Mouse (Mus musculus): ENCODE measurements at regions not wholly inside any gene's neighbourhood (a gene's known extent, or its start where the extent isn't known, plus 50 kb on each side); places are given as distances from the start of the nearest gene placed in this dataset.

DNA sequence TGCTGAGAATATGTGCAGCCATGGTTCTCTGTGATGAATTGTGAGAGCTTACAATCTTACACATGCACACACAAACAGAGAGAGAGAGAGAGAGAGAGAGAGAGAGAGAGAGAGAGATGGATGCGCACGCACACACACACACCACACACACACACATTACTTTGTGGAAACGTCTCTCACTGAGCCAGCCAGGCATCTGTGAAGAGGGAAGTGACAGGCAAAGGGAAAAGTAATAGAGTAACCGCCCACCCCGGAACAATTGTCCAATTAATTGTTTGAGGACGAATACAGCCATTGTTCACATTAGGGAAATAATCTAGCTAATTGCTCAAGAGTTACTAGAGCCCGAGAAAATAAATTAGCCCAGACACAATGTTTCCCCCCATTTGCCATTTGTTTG, 140.7 kb upstream of the Noct start:
- no peaks in the 10 kb centered on the region; a peak in 1 of 4 replicates for H3K27me3 ChIP-seq (ENCODE audit: control insufficient read depth in 1 of 2, insufficient read depth in 2 of 2, low read length in 2 of 2)
- no peak overlapping the region for H3K4me3 ChIP-seq (ENCODE audit: control insufficient read depth in 1 of 2, insufficient read depth in 1 of 2, low read depth in 2 of 2, low read length in 2 of 2)
- H3K27ac ChIP-seq (ENCODE audit: control insufficient read depth, low read depth, low read length), result no peak overlapping the region
- no peak for DNase-seq (ENCODE audit: low read depth, low spot score)
- H3K36me3 ChIP-seq (ENCODE audit: control insufficient read depth in 1 of 2, insufficient read depth in 2 of 2, low read length in 2 of 2), result no peaks in the 10 kb centered on the region
- H3K79me2 ChIP-seq (ENCODE audit: control insufficient read depth, insufficient read depth, low read length, poor library complexity), result no peaks in the 10 kb centered on the region
- TF ChIP-seq ZNF384 (IDR thresholded peaks at IDR 0.05; ENCODE audit: low read depth, low read length), result no peak
- no peak for TF ChIP-seq UBTF (IDR thresholded peaks at IDR 0.05; ENCODE audit: borderline replicate concordance, insufficient read depth, low read depth, low read length)
- TF ChIP-seq TAL1 (IDR thresholded peaks at IDR 0.05; ENCODE audit: low read length), result no peak
- no peak for TF ChIP-seq MAZ (IDR thresholded peaks at IDR 0.05; ENCODE audit: low read depth, low read length)
- TF ChIP-seq JUND (IDR thresholded peaks at IDR 0.05; ENCODE audit: low read depth, low read length), result no peak
- TF ChIP-seq ELF1 (IDR thresholded peaks at IDR 0.05; ENCODE audit: low read depth, low read length), result no peak
- TF ChIP-seq USF2 (IDR thresholded peaks at IDR 0.05; ENCODE audit: borderline replicate concordance in 1 of 2, insufficient read depth in 1 of 2, low read depth in 1 of 2, low read length in 2 of 2), result no peak
- no peak for TF ChIP-seq GABPA (IDR thresholded peaks at IDR 0.05; ENCODE audit: low read depth, low read length)
- TF ChIP-seq CHD1 (IDR thresholded peaks at IDR 0.05; ENCODE audit: low read depth, low read length), result no peak
- no peak for TF ChIP-seq POLR2AphosphoS2 (IDR thresholded peaks at IDR 0.05; ENCODE audit: low read length)
- TF ChIP-seq ETS1 (IDR thresholded peaks at IDR 0.05; ENCODE audit: low read depth, low read length), result no peak
- TF ChIP-seq ZMIZ1 (IDR thresholded peaks at IDR 0.05; ENCODE audit: low read depth, low read length), result no peak
- TF ChIP-seq POLR2AphosphoS5 (IDR thresholded peaks at IDR 0.05; ENCODE audit: borderline replicate concordance, low read depth, low read length), result no peak
- no peak overlapping the region for H3K9ac ChIP-seq (ENCODE audit: control insufficient read depth, low read depth, low read length, poor library complexity, severe bottlenecking)
- no peaks in the 10 kb centered on the region for H3K9me3 ChIP-seq (replicated peaks; ENCODE audit: insufficient read depth, low read length)
- H3K4me1 ChIP-seq (ENCODE audit: control insufficient read depth in 1 of 2, insufficient read depth in 2 of 2, low read length in 2 of 2), result no peaks in the 10 kb centered on the region

GRCm38 (mm10) chr3:51086441-51086849, 137.8 kb upstream of the Noct start:
- no peak overlapping the region for H3K27ac ChIP-seq (ENCODE audit: control insufficient read depth, low read depth, low read length)
- TF ChIP-seq USF2 (IDR thresholded peaks at IDR 0.05; ENCODE audit: borderline replicate concordance in 1 of 2, insufficient read depth in 1 of 2, low read depth in 1 of 2, low read length in 2 of 2) (no peak), KAT2A (conservative IDR thresholded peaks at IDR 0.05; ENCODE audit: low read depth, low read length) (no peak), MYC (IDR thresholded peaks at IDR 0.05; ENCODE audit: low read depth, low read length) (no peak), BHLHE40 (IDR thresholded peaks at IDR 0.05; ENCODE audit: borderline replicate concordance, low read depth, low read length) (no peak), ZMIZ1 (IDR thresholded peaks at IDR 0.05; ENCODE audit: low read depth, low read length) (no peak), POLR2A (IDR thresholded peaks at IDR 0.05; ENCODE audit: control insufficient read depth in 1 of 2, insufficient read depth in 1 of 2, low read depth in 1 of 2, low read length in 2 of 2, poor library complexity in 1 of 2) (no peak), GABPA (IDR thresholded peaks at IDR 0.05; ENCODE audit: low read depth, low read length) (no peak), ETS1 (IDR thresholded peaks at IDR 0.05; ENCODE audit: low read depth, low read length) (no peak), CHD1 (IDR thresholded peaks at IDR 0.05; ENCODE audit: low read depth, low read length) (no peak), HCFC1 (IDR thresholded peaks at IDR 0.05; ENCODE audit: low read depth, low read length) (no peak), NRF1 (IDR thresholded peaks at IDR 0.05; ENCODE audit: insufficient read depth, low read depth, low read length, poor library complexity, severe bottlenecking) (no peak), E2F4 (IDR thresholded peaks at IDR 0.05; ENCODE audit: borderline replicate concordance, low read depth, low read length) (no peak), USF1 (IDR thresholded peaks at IDR 0.05; ENCODE audit: low read depth, low read length) (no peak), MYB (IDR thresholded peaks at IDR 0.05; ENCODE audit: low read depth, low read length) (no peak), POLR2AphosphoS5 (IDR thresholded peaks at IDR 0.05; ENCODE audit: borderline replicate concordance, low read depth, low read length) (no peak), EP300 (IDR thresholded peaks at IDR 0.05; ENCODE audit: low read depth in 1 of 2, low read length in 2 of 2) (no peak), SIN3A (IDR thresholded peaks at IDR 0.05; ENCODE audit: low read length) (no peak), JUND (IDR thresholded peaks at IDR 0.05; ENCODE audit: low read depth, low read length) (no peak), UBTF (IDR thresholded peaks at IDR 0.05; ENCODE audit: borderline replicate concordance, insufficient read depth, low read depth, low read length) (no peak), ELF1 (IDR thresholded peaks at IDR 0.05; ENCODE audit: low read depth, low read length) (no peak)
- H3K4me3 ChIP-seq (ENCODE audit: control insufficient read depth in 1 of 2, insufficient read depth in 1 of 2, low read depth in 2 of 2, low read length in 2 of 2), result no peak overlapping the region
- no peak for DNase-seq (ENCODE audit: low read depth, low spot score)
- no peaks in the 10 kb centered on the region for H3K9me3 ChIP-seq (replicated peaks; ENCODE audit: insufficient read depth, low read length)
- peaks cover 0 to under 1% of the 10 kb centered on the region in 2 experiments; a peak in 2 of 4 replicates for H3K27me3 ChIP-seq (ENCODE audit: control insufficient read depth in 1 of 2, insufficient read depth in 2 of 2, low read length in 2 of 2)
- no peaks in the 10 kb centered on the region for H3K4me1 ChIP-seq (ENCODE audit: control insufficient read depth in 1 of 2, insufficient read depth in 2 of 2, low read length in 2 of 2)
- H3K79me2 ChIP-seq (ENCODE audit: control insufficient read depth, insufficient read depth, low read length, poor library complexity), result no peaks in the 10 kb centered on the region
- no peaks in the 10 kb centered on the region for H3K36me3 ChIP-seq (ENCODE audit: control insufficient read depth in 1 of 2, insufficient read depth in 2 of 2, low read length in 2 of 2)
- H3K9ac ChIP-seq (ENCODE audit: control insufficient read depth, low read depth, low read length, poor library complexity, severe bottlenecking), result no peak overlapping the region

Data from MEL (cell line).